Mouse (Mus musculus): ENCODE data around the gene Ptprd.

Gene Ptprd

GRCm38 (mm10) chr4:77249801-77250200 lies 962.0 kb downstream of the Ptprd start:
- no peak for DNase-seq (ENCODE audit: low read depth, low spot score)

DNA sequence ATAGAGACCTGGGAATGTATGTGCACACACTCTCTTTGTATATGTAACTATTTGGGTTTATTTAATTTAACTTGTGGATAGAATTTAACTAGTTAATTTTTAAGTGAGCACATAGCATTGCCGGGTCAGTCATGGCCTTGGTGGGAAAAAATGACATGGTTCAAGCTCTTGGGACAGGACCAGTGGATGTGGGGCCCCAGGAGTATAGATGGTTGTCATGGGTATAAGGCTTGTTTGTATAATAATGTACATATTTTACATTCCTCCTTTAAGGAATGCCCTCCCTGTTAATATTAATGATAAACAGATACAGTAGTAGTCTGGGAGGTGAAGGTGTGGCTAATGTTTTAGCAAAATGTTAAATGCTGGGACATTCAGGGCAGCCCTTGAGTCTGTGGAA lies 962.8 kb downstream of the Ptprd start:
- no peak for DNase-seq (ENCODE audit: low read depth, low spot score)

- no peak for DNase-seq (ENCODE audit: low read depth, low spot score)
Observed at GRCm38 (mm10) chr4:77241852-77242455, 969.8 kb downstream of the Ptprd start.

- no peak for DNase-seq (ENCODE audit: low read depth, low spot score)
Observed at GRCm38 (mm10) chr4:77238144-77238543, 973.6 kb downstream of the Ptprd start.

- no peak for DNase-seq (ENCODE audit: low read depth, low spot score)
Observed at GRCm38 (mm10) chr4:77233243-77233642, 978.5 kb downstream of the Ptprd start.

DNA sequence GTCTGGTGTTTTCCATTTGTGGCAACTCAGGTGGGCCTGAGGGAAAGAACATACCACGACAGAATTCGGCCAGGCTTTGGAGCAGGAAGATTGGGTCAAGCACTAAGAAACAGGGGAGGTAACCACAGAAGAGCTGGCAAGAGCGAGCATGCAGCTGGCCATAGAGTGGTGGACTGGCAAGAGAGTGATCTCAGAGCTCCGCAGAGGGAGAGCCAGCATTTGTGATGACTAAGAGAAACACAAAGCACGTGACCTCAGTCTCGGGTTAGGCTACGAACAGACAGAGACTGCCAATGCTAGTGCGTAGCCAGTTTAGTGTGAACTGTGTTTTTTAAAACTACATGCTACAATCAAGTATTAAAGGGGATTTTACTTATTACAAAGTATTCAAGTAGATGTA lies 1042.9 kb downstream of the Ptprd start:
- DNase-seq (ENCODE audit: low read depth, low spot score): no peak

DNA sequence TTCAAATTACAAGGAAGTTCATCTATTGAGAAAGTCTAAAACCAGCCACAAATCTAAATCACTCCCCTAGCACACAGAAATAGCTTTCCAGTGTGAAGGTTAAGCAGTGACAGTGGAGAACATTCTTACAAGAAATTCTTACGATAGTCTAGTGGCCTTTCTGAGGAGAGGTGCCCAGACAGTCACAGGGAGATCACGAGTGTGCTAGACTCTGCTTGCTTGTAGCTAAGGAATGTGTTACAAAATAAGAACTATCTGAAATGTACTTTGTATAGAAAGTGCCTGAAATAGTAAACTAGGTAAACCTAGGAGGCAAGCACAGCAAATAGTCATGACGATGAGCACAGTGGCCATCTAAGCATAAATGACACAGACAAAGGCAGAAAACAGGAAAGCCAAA lies 1054.2 kb downstream of the Ptprd start:
- DNase-seq (ENCODE audit: low read depth, low spot score): no peak

GRCm38 (mm10) chr4:77155561-77155960 lies 1056.2 kb downstream of the Ptprd start:
- DNase-seq (ENCODE audit: low read depth, low spot score): no peak

GRCm38 (mm10) chr4:77155037-77155436 lies 1056.7 kb downstream of the Ptprd start:
- no peak for DNase-seq (ENCODE audit: low read depth, low spot score)

- DNase-seq (ENCODE audit: low read depth, low spot score): no peak
Observed at GRCm38 (mm10) chr4:77124852-77125251, 1086.9 kb downstream of the Ptprd start.

DNA sequence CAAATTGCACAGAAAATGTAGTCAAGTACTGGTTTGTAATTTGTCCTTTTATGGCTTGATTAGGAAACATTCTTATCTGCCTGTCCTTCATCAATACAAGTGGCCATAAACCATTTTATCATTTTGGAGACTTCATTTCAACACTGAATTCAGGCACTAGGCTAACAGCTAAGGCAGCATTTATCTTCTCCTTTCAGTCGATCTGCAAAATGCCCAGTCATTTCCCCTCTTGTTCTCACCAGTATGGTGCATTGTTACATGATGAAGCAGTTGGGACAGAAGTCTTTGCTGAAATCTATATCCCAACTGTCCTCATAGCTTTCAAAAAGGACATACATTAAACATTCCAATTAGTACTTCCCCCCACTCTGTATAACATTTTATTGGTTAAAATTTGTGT lies 1100.9 kb downstream of the Ptprd start:
- no peak for DNase-seq (ENCODE audit: low read depth, low spot score)

DNA sequence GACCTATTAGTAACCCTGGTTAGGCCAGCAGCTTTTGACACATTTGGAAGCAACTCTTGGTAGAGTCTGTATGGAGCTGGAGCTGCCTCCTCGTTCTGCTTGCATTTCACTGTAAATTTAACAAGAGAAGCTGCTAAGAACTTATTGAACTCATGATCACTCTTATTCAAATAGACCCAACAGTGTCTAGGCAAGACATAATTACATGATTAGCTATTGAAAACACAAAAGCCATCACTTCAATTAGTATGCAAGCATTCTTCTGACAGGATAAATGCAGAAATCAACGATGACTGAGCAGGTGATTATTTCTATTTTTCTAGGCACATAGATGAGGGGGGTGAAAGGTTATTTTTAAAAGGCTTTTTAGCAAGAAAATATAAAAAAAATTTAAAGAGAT lies 1104.5 kb downstream of the Ptprd start:
- DNase-seq (ENCODE audit: low read depth, low spot score): no peak

GRCm38 (mm10) chr4:77083165-77083564 lies 1128.6 kb downstream of the Ptprd start:
- no peak for DNase-seq (ENCODE audit: low read depth, low spot score)

DNA sequence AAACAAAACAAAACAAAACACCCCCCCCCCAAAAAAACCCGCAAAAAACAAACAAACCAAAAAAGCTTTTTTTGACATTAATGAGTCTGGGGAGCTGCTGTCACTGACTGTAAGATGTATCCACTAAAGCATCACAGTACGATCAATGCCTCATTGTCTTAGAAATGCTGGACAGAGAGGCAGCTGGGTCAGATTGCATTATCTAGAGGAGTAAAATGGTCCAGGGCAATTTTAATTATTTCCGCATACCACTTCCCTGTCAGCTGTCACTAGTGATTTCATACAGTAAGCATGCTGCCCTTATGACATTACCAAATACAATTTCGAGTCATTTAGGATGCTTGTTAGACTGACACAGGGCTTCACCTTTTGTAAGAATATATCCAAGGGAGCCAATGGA lies 1134.2 kb downstream of the Ptprd start:
- no peak for DNase-seq (ENCODE audit: low read depth, low spot score)

GRCm38 (mm10) chr4:77050536-77051207 lies 1161.1 kb downstream of the Ptprd start:
- DNase-seq (ENCODE audit: low read depth, low spot score): no peak

DNA sequence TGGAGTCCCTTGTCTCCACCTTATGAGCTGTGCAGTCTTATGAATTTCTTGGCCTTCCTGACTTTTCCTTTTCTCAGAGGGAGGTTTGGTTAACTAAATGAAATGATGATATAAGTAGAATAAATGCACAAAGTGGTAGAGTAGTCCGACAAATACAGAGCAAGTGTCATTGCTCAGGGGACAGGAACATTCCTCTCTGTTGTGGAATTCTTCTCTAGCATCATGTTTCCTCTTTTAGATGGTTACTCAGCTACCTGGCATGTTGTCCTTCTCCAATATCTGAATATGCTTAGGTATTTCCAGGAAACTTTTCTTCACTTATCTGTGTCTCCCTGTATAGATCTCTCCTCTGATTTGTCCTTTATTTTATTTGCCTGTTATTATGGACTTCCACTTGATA lies 1207.3 kb downstream of the Ptprd start:
- no peak for DNase-seq (ENCODE audit: low read depth, low spot score)

- DNase-seq (ENCODE audit: low read depth, low spot score): no peak
Observed at GRCm38 (mm10) chr4:76996172-76996571, 1215.6 kb downstream of the Ptprd start.

- no peak for DNase-seq (ENCODE audit: low read depth, low spot score)
Observed at GRCm38 (mm10) chr4:76989961-76990360, 1221.8 kb downstream of the Ptprd start.

DNA sequence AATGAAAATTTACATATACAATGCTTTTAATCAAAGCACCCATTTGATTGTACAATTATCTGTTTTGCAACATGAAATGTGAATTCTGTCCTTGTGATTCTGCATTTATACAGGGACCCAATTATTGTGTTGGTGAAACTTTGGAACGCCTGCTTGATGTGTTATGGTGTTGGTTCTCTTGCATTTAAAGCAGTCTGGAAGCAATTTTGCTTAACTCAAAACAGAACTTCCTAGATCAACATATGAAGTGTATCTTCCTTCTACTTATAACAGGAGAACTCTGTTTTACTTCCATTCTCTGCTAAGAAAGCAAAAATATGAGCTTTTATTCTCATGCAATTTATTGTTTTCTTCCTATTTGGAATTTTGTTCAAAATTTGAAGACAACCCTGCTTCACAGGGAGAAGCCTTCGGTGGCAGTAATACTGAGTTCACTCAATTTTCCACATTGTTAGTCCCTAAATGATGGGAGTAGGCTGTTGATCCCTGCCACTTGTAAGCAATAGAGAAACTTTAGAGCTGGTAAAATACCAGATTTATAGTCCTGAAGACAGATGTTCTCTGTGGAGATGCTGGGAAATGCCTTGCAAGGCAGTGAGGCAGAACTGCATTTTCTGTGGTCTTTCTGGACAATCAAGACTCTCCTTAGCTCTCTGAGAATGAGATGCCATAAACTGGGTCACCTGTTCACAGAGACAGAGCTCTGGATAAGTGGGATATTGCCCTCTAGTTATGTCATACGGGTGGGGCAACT lies 1234.5 kb downstream of the Ptprd start:
- no peak for DNase-seq (ENCODE audit: low read depth, low spot score)

DNA sequence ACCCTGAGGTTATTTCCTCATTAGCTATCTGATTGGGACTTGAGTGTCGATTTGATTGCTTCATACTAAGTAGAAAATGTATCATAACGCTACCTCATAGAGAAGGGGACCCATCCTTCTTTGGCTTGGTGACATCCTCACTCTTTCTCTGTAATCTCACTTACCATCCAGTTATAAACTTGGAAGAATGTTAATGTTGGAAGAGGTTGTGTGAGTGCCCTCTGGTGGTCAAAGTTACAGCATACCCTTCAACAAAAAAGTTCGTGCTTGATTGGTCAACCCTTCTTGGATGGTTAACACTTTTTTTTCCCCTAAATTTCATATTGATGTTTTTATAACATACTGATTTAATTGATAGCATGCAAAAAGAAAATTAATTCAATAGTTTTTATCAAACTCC lies 1263.5 kb downstream of the Ptprd start:
- DNase-seq (ENCODE audit: low read depth, low spot score): peak; percentile 0

DNA sequence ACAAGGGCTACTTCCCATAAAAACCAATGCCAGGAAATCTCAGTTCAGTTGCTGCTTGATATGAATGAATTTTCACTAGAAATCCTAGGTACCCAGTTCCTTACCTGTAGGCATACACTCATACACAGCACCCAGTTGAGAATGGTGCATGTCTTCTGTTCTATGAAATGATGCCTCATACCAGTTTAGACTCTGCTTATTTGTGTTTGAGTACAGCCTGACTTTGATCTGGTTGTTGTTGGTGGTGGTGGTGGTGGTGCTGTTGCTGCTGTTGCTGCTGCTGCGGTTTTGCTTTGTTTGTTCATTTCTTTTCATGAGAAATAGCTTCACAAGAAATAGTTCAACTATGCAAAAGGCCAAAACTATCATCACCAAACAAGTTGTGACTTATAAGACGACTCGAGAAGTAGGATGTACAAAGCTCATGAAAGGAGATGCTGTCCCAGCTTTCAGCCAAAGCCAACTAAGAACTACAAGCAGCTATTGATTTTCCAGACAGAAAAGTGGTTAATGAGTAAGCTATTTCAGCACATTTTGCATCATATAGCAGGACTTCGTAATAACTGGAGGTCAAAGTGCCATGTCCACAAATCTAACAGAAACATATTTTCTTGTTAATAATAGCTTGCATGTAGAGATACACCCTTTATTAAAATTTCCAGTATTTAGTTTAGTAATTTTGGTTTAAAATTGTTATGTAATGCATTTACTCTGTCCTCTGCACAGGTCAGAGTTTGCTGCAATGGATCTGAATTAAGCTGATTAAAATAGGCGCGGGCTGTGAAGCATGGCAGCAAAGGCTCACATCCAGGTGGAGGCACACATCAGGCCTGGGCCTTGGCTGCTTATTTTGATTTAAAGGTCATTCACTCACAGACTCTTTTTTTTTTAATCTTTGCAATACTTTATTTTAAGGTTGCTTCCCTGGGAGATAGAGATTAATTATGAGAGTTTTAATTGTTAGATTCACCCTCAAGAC lies 1270.1 kb downstream of the Ptprd start:
- DNase-seq (ENCODE audit: low read depth, low spot score): no peak

- no peak for DNase-seq (ENCODE audit: low read depth, low spot score)
Observed at GRCm38 (mm10) chr4:76931559-76931958, 1280.2 kb downstream of the Ptprd start.

All from retina, postnatal 7 days (tissue).